Mouse (Mus musculus) forebrain, embryonic 11.5 days (tissue): ENCODE results near the gene Zfp385b. TPM values are rescaled to one million over a fixed set of nuclear protein-coding genes. Genes with fewer than 3 reads are reported as not detected.

Source experiments
- ATAC-seq: fragments of 200-750 bp; cut with Nextera tagmentation; replicated peaks from 2 replicates; pipeline ENCODE4 v1.8.0; 2017; ENCODE audit warnings: moderate TSS enrichment; ENCODE audit not compliant: low FRiP score
- DNase-seq: peaks from one replicate; pipeline ENCODE4 v3.0.0-alpha.2; 2017; ENCODE audit warnings: low spot score
- H3K27ac ChIP-seq: fragments of 300-500 bp; sonication (generic); 2 replicates; pipeline ENCODE4 v1.5.1; 2014; ENCODE audit warnings: low read depth, low read length
- H3K27me3 ChIP-seq: fragments of 300-500 bp; sonication (generic); 2 replicates; pipeline ENCODE4 v1.6.1; 2014; ENCODE audit warnings: mild to moderate bottlenecking, low read length, mixed read lengths; ENCODE audit not compliant: control insufficient read depth, insufficient read depth
- H3K36me3 ChIP-seq: fragments of 300-500 bp; sonication (generic); 2 replicates; pipeline ENCODE4 v1.6.1; 2014; ENCODE audit warnings: mild to moderate bottlenecking, low read length, moderate library complexity, mixed read lengths; ENCODE audit not compliant: control insufficient read depth, insufficient read depth
- H3K4me1 ChIP-seq: fragments of 300-500 bp; sonication (generic); replicated peaks from 2 replicates; pipeline ENCODE4 v1.6.1; 2014; ENCODE audit warnings: low read length, mixed read lengths; ENCODE audit not compliant: control insufficient read depth, insufficient read depth
- H3K4me2 ChIP-seq: fragments of 300-500 bp; sonication (generic); 2 replicates; pipeline ENCODE4 v1.6.1; 2014; ENCODE audit warnings: low read depth, mild to moderate bottlenecking, low read length, moderate library complexity, mixed read lengths; ENCODE audit not compliant: severe bottlenecking
- H3K4me3 ChIP-seq: fragments of 300-500 bp; sonication (generic); 2 replicates; pipeline ENCODE4 v1.5.1; 2014; ENCODE audit warnings: low read depth, low read length
- H3K9ac ChIP-seq: fragments of 300-500 bp; sonication (generic); 2 replicates; pipeline ENCODE4 v1.6.1; 2014; ENCODE audit warnings: low read length
- H3K9me3 ChIP-seq: fragments of 300-500 bp; sonication (generic); 2 replicates; pipeline ENCODE4 v1.6.1; 2016; ENCODE audit warnings: low read length, mixed read lengths; ENCODE audit not compliant: control insufficient read depth
- WGBS: fragments of 180-500 bp; shearing (Covaris S2); extraction: QIAGEN DNeasy Blood & Tissue Kit; methylation state at CpG from one replicate; pipeline ENCODE4 v1.1.7; 2014; 5-methylcytosine and 5-hydroxymethylcytosine counted together
- polyA plus RNA-seq: library from polyadenylated mRNA; unstranded; fragments of >200 nt; fragmentation: Nextera tagmentation; extraction: Ambion mirVana; gene quantifications from 2 replicates; pipeline ENCODE4 v1.2.1, GENCODE M21; 2014

The Zfp385b gene
- polyA plus RNA-seq, 1 experiment from 2014 or later = 1.0 TPM

GRCm38 (mm10) chr2:77707138-77707537 is 112.3 kb downstream of the Zfp385b start:
- WGBS = 69% methylated on average over 9 of the region's 9 CpGs
- Histone ChIP-seq H3K27ac (no peak overlapping the region), H3K4me3 (no peak overlapping the region), H3K9me3 (no peaks in the 10 kb centered on the region), H3K4me2 (no peak overlapping the region), H3K9ac (no peak overlapping the region), H3K4me1 (no peaks in the 10 kb centered on the region), H3K27me3 (no peaks in the 10 kb centered on the region), H3K36me3 (no peaks in the 10 kb centered on the region)
- ATAC-seq = no peak
- no peak for DNase-seq

GRCm38 (mm10) chr2:77705476-77705875 is 114.0 kb downstream of the Zfp385b start:
- no peak overlapping the region for H3K27ac ChIP-seq
- 87% methylated on average over 2 of the region's 2 CpGs for WGBS
- no peak overlapping the region for H3K4me3 ChIP-seq
- no peak for DNase-seq
- no peak for ATAC-seq
- no peaks in the 10 kb centered on the region for H3K36me3 ChIP-seq
- no peak overlapping the region for H3K4me2 ChIP-seq
- no peaks in the 10 kb centered on the region for H3K4me1 ChIP-seq
- H3K9ac ChIP-seq = no peak overlapping the region
- H3K9me3 ChIP-seq = no peaks in the 10 kb centered on the region
- no peaks in the 10 kb centered on the region for H3K27me3 ChIP-seq

GRCm38 (mm10) chr2:77703080-77703479 is 116.4 kb downstream of the Zfp385b start:
- no peak for ATAC-seq
- no peaks in the 10 kb centered on the region for H3K27me3 ChIP-seq
- no peak overlapping the region for H3K4me2 ChIP-seq
- no peak overlapping the region for H3K4me3 ChIP-seq
- H3K4me1 ChIP-seq = no peaks in the 10 kb centered on the region
- H3K36me3 ChIP-seq = no peaks in the 10 kb centered on the region
- 70% methylated on average over 19 of the region's 19 CpGs for WGBS
- no peak overlapping the region for H3K9ac ChIP-seq
- no peak overlapping the region for H3K27ac ChIP-seq
- no peak for DNase-seq
- no peaks in the 10 kb centered on the region for H3K9me3 ChIP-seq

- WGBS = 78% methylated on average over 8 of the region's 8 CpGs
- H3K4me2 ChIP-seq = no peak overlapping the region
- H3K4me3 ChIP-seq = no peak overlapping the region
- H3K27ac ChIP-seq = no peak overlapping the region
- no peaks in the 10 kb centered on the region for H3K4me1 ChIP-seq
- H3K27me3 ChIP-seq = no peaks in the 10 kb centered on the region
- no peaks in the 10 kb centered on the region for H3K36me3 ChIP-seq
- DNase-seq (no peak), ATAC-seq (no peak)
- no peak overlapping the region for H3K9ac ChIP-seq
- H3K9me3 ChIP-seq = no peaks in the 10 kb centered on the region
These were observed 128.3 kb downstream of the Zfp385b start for GRCm38 (mm10) chr2:77691174-77691573.

GRCm38 (mm10) chr2:77690316-77690715 is 129.1 kb downstream of the Zfp385b start:
- no peak for DNase-seq
- WGBS = 77% methylated on average over 8 of the region's 8 CpGs
- Histone ChIP-seq H3K27ac (no peak overlapping the region), H3K36me3 (no peaks in the 10 kb centered on the region), H3K4me2 (no peak overlapping the region), H3K9ac (no peak overlapping the region), H3K4me1 (no peaks in the 10 kb centered on the region), H3K4me3 (no peak overlapping the region), H3K9me3 (no peaks in the 10 kb centered on the region), H3K27me3 (no peaks in the 10 kb centered on the region)
- ATAC-seq = no peak

- no peaks in the 10 kb centered on the region for H3K27me3 ChIP-seq
- no peak overlapping the region for H3K4me2 ChIP-seq
- DNase-seq (no peak), ATAC-seq (no peak)
- H3K4me1 ChIP-seq = no peaks in the 10 kb centered on the region
- no peak overlapping the region for H3K4me3 ChIP-seq
- no peak overlapping the region for H3K27ac ChIP-seq
- H3K9ac ChIP-seq = no peak overlapping the region
- H3K36me3 ChIP-seq = no peaks in the 10 kb centered on the region
- WGBS = 88% methylated on average over 4 of the region's 4 CpGs
- no peaks in the 10 kb centered on the region for H3K9me3 ChIP-seq
These were observed 130.8 kb downstream of the Zfp385b start for GRCm38 (mm10) chr2:77688651-77689050.

DNA sequence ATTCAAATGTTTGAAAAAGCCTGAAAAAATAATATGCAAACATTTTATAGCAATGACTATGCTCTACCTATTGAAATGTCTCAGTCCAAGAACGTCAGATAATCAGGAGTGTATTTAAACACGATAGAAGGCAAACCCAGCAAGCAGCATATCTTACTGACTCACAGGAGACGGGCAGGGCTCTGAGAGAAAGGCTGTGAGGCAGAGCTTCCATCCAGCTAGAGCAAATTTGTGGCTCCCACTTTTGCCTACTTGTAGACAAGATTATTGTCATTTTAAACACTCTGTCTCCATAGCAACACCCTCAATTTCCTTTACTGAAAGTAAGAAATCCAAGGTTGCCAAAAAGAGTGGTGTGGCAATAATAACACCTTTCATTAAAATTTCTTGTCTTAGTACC is 135.4 kb downstream of the Zfp385b start:
- WGBS = 86% methylated on average over 3 of the region's 3 CpGs
- ATAC-seq (no peak), DNase-seq (no peak)
- Histone ChIP-seq H3K27me3 (no peaks in the 10 kb centered on the region), H3K4me1 (no peaks in the 10 kb centered on the region), H3K36me3 (no peaks in the 10 kb centered on the region), H3K4me3 (no peak overlapping the region), H3K4me2 (no peak overlapping the region), H3K9me3 (no peaks in the 10 kb centered on the region), H3K9ac (no peak overlapping the region), H3K27ac (no peak overlapping the region)

DNA sequence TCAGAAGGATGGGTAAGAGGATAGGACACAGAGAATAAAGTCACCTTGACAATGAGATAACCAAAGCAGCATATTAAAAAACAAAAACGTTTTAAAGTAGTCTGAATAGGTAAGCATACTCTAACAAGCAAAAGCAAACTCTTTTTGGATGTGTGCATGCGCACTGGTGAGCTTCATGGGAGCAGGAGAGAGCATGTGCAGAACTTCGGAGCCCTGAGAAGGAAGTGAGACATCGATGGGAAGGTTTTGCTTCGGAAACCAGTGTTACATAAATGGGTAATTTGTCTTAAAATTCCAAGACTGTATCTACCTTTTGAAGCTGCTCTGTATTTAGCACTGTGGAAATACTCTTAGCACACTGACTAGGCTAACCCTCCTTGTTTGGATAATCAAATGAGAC is 137.2 kb downstream of the Zfp385b start:
- Histone ChIP-seq H3K4me1 (no peaks in the 10 kb centered on the region), H3K36me3 (no peaks in the 10 kb centered on the region), H3K27ac (no peak overlapping the region), H3K27me3 (no peaks in the 10 kb centered on the region), H3K4me3 (no peak overlapping the region), H3K9me3 (no peaks in the 10 kb centered on the region), H3K9ac (no peak overlapping the region), H3K4me2 (no peak overlapping the region)
- ATAC-seq (no peak), DNase-seq (no peak)
- WGBS = 85% methylated on average over 5 of the region's 5 CpGs

DNA sequence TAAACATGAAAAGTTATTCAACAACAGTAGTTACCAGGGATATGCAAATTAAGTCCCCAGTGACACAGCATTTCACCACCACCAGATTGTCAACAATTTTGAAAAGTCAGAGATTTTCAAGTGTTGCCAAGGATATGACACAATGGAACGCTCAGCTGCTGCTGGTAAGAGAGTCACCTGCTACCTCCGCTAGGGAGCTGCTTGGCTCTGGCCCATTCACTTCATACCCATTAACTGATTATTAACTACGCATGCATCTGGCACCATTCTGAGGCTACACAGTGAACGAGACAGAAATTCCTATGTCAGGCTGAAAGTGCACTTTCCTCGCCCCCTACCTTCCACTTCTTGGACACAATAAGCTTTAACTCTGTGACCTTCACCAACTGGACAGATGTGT is 137.7 kb downstream of the Zfp385b start:
- DNase-seq = no peak
- ATAC-seq = no peak
- 65% methylated on average over 5 of the region's 5 CpGs for WGBS

More for the DNA sequence above, 137.7 kb downstream of the Zfp385b start:
- no peak overlapping the region for H3K9ac ChIP-seq
- no peaks in the 10 kb centered on the region for H3K36me3 ChIP-seq
- no peaks in the 10 kb centered on the region for H3K27me3 ChIP-seq
- no peak overlapping the region for H3K4me2 ChIP-seq
- no peaks in the 10 kb centered on the region for H3K4me1 ChIP-seq
- no peak overlapping the region for H3K27ac ChIP-seq
- no peak overlapping the region for H3K4me3 ChIP-seq
- no peaks in the 10 kb centered on the region for H3K9me3 ChIP-seq
